Mouse (Mus musculus) midbrain, postnatal 0 days (tissue): ENCODE results near the gene Nell2. TPM values are rescaled to one million over a fixed set of nuclear protein-coding genes. Genes with fewer than 3 reads are reported as not detected.

Experiments
- ATAC-seq: fragments of 200-750 bp; cut with Nextera tagmentation; 2 replicates; pipeline ENCODE4 v1.8.0; 2017; ENCODE audit warnings: moderate number of reproducible peaks, mild to moderate bottlenecking, moderate TSS enrichment, moderate library complexity; ENCODE audit not compliant: low FRiP score
- DNase-seq: peaks from one replicate; pipeline ENCODE4 v3.0.0-alpha.2; 2015; ENCODE audit warnings: low spot score
- H3K27ac ChIP-seq: fragments of 300-500 bp; sonication (generic); 2 replicates; pipeline ENCODE4 v1.5.1; 2014; ENCODE audit warnings: low read depth, mild to moderate bottlenecking, low read length, mixed read lengths
- H3K27me3 ChIP-seq: fragments of 300-500 bp; sonication (generic); 2 replicates; pipeline ENCODE4 v1.6.1; 2014; ENCODE audit warnings: low read length, control low read depth, mixed read lengths; ENCODE audit not compliant: insufficient read depth
- H3K36me3 ChIP-seq: fragments of 300-500 bp; sonication (generic); 2 replicates; pipeline ENCODE4 v1.6.1; 2014; ENCODE audit warnings: low read length, control low read depth, mixed read lengths; ENCODE audit not compliant: insufficient read depth
- H3K4me1 ChIP-seq: fragments of 300-500 bp; sonication (generic); 2 replicates; pipeline ENCODE4 v1.6.1; 2014; ENCODE audit warnings: mild to moderate bottlenecking, control low read depth, antibody characterized with exemption, low read length, mixed read lengths; ENCODE audit not compliant: insufficient read depth
- H3K4me2 ChIP-seq: fragments of 300-500 bp; sonication (generic); 2 replicates; pipeline ENCODE4 v1.6.1; 2014; ENCODE audit warnings: low read depth, mild to moderate bottlenecking, low read length, mixed read lengths; ENCODE audit not compliant: poor library complexity, severe bottlenecking
- H3K4me3 ChIP-seq: fragments of 300-500 bp; sonication (generic); 2 replicates; pipeline ENCODE4 v1.5.1; 2014; ENCODE audit warnings: low read depth, mild to moderate bottlenecking, low read length, moderate library complexity
- H3K9ac ChIP-seq: fragments of 300-500 bp; sonication (generic); replicated peaks from 2 replicates; pipeline ENCODE4 v1.6.1; 2014; ENCODE audit warnings: mild to moderate bottlenecking, low read length, moderate library complexity, mixed read lengths; ENCODE audit not compliant: poor library complexity, severe bottlenecking
- H3K9me3 ChIP-seq: fragments of 300-500 bp; sonication (generic); 2 replicates; pipeline ENCODE4 v1.6.1; 2016; ENCODE audit warnings: low read length, control low read depth
- CTCF ChIP-seq: IDR thresholded peaks from 2 replicates; pipeline ENCODE4 v1.5.1; 2016; ENCODE audit warnings: antibody characterized with exemption, mild to moderate bottlenecking
- WGBS: fragments of 180-500 bp; shearing (Covaris S2); extraction: QIAGEN DNeasy Blood & Tissue Kit; methylation state at CpG from one replicate; pipeline ENCODE4 v1.1.7; 2014; 5-methylcytosine and 5-hydroxymethylcytosine counted together
- polyA plus RNA-seq: library from polyadenylated mRNA; unstranded; fragments of >200 nt; fragmentation: Nextera tagmentation; extraction: Ambion mirVana; gene quantifications from 2 replicates; pipeline ENCODE4 v1.2.1, GENCODE M21; 2015
- total RNA-seq: library from RNA; depleted of rRNA; stranded (reverse); fragments of >200 nt; gene quantifications from 2 replicates; pipeline ENCODE4 v1.2.3, GENCODE M21; 2014

Nell2 gene
- total and polyA plus RNA-seq, 2 experiments from 2014 or later = 181 to 199 TPM

DNA sequence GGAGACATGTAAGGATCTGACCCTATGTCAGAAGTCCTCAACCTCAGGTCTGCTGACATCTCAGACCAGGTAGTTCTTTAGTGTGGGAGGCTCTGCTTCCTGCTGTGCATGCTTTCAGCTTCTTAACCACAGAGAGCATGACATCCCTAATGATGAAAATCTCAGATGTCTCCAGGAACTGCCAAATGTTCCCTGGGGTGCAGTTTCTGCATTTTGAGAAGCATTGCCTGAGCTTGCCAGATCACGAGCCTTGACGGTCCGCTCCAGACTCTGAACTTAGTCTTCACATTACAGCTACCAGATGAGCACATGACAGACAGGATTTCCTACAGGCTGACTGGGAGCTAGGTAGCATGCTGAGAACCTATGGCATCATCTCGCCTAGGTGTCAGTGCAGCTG is 39.2 kb downstream of the Nell2 start:
- Histone ChIP-seq H3K4me2 (no peak overlapping the region), H3K4me3 (no peak overlapping the region), H3K9me3 (no peaks in the 10 kb centered on the region), H3K27me3 (no peaks in the 10 kb centered on the region), H3K4me1 (no peaks in the 10 kb centered on the region), H3K9ac (no peak overlapping the region), H3K36me3 (no peaks in the 10 kb centered on the region; the same call in 1 of the 2 replicates), H3K27ac (no peak overlapping the region)
- no peak for TF ChIP-seq CTCF
- no peak for ATAC-seq
- WGBS = 57% methylated on average over 4 of the region's 4 CpGs
- DNase-seq = peak; percentile 20

DNA sequence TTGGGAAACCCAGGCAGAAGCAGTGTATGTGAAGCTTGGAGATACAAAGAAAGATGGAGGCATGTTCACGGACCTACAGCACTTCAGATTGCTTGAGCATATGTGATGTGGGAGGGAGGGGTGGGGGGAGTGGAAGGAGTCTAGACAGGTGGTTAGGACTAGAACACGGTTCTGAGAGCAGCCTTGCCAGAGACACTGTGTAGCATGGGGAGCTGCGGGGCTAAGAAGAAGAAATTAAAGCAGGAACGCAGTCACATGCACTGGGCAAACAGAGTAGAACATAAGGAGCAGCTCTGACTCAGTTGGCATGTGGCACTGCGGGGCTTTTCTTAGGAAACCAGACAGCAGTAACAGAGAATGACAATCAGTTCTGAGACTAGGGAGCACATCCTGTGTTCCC is 40.4 kb downstream of the Nell2 start:
- no peak overlapping the region for H3K9ac ChIP-seq
- no peak overlapping the region for H3K4me3 ChIP-seq
- DNase-seq = no peak
- no peak overlapping the region for H3K4me2 ChIP-seq
- ATAC-seq = no peak
- H3K9me3 ChIP-seq = no peaks in the 10 kb centered on the region
- no peaks in the 10 kb centered on the region; the same call in 1 of the 2 replicates for H3K36me3 ChIP-seq
- no peak overlapping the region for H3K27ac ChIP-seq
- H3K4me1 ChIP-seq = no peaks in the 10 kb centered on the region
- WGBS = 86% methylated on average over 5 of the region's 5 CpGs
- TF ChIP-seq CTCF = no peak
- no peaks in the 10 kb centered on the region for H3K27me3 ChIP-seq

DNA sequence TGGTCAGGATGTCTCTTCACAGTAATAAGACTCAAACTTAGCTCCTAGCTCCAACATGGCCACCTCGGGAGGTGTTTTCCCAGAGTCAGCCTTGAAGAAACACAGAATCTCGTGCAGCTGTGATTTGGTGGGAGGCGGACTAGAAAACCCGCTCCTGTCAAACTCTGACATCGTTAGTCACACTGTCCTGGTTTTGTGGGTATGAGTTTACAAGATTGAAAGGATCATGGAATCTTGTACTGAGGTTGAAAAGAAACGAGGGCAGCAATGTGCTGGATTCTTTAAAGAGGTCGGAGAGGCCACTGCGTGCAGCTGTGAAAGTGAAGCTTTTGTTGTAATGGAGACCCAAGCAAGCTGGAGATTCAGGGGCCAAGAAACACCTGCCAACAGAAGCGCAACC is 46.4 kb downstream of the Nell2 start:
- Histone ChIP-seq H3K27me3 (no peaks in the 10 kb centered on the region), H3K4me2 (no peak overlapping the region), H3K4me3 (no peak overlapping the region), H3K9me3 (no peaks in the 10 kb centered on the region), H3K27ac (no peak overlapping the region), H3K4me1 (no peaks in the 10 kb centered on the region), H3K9ac (no peak overlapping the region), H3K36me3 (no peaks in the 10 kb centered on the region)
- WGBS = 68% methylated on average over 9 of the region's 9 CpGs
- no peak for ATAC-seq
- no peak for DNase-seq
- no peak for TF ChIP-seq CTCF

DNA sequence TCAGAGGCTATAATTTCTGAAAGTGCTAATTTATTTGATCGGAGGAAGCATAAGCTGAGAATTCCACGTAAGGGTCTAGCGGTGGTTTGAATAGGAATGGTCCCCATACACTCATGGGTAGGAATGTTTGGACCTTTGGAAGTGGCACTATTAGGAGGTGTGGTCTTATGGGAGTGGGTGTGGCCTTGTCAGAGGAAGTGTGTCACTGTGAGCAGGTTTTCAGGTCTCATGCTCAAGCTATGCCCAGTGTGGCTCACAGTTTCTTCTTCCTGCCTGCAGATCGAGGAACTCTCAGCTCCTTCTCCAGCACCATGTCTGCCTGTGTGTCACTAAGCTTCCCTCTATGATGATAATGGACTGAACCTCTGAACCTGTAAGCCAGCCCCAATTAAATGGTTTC is 46.8 kb downstream of the Nell2 start:
- Histone ChIP-seq H3K9ac (no peak overlapping the region), H3K27ac (no peak overlapping the region), H3K9me3 (no peaks in the 10 kb centered on the region), H3K27me3 (no peaks in the 10 kb centered on the region), H3K4me3 (no peak overlapping the region), H3K36me3 (no peaks in the 10 kb centered on the region), H3K4me1 (no peaks in the 10 kb centered on the region), H3K4me2 (no peak overlapping the region)
- 86% methylated on average over 4 of the region's 4 CpGs for WGBS
- ATAC-seq (no peak), DNase-seq (no peak)
- no peak for TF ChIP-seq CTCF

DNA sequence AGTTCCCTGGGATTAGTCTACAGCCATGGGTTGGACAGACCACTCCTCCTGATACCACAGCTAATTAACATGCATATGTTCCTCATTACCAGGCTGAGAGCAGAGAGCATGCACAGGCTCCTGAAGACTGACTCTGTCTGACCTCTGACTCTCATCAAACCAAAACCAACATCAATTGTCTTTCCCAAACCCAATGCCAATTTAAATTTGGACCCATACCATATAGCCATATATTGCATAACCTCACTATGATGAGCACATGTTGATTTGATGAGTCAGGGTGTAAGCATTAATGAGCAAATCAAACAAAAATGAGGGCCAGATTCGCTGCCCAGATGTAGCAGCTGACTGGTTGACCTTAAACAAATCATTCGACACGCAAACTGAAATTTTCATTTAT is 51.9 kb downstream of the Nell2 start:
- no peak for ATAC-seq
- Histone ChIP-seq H3K9me3 (no peaks in the 10 kb centered on the region), H3K4me1 (no peaks in the 10 kb centered on the region), H3K4me2 (no peak overlapping the region), H3K4me3 (no peak overlapping the region), H3K27ac (no peak overlapping the region), H3K27me3 (no peaks in the 10 kb centered on the region), H3K9ac (no peak overlapping the region), H3K36me3 (0 out of 2 replicates have a peak, but pooled peaks cover 3% of the 10 kb centered on the region)
- TF ChIP-seq CTCF = no peak
- DNase-seq = no peak
- WGBS = 94% methylated on average over 3 of the region's 3 CpGs

DNA sequence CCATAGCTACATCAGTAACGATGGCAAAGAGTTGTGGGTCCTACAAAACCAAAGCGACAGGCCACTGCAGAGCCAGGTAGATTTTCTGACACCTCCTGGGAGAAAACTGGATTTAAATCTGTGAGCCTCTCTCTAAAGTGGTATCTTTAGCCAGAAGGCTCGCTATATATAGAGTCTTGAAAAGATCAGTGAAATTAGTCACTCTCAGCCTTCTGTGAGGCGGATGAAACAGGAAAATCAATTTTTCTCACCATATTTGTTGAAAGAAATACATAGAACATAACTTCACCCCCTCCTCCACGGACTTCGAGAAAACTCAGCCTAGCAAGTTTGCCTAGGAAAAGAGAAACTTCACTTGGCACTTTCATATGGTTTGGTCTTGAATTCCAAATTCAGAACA is 54.4 kb downstream of the Nell2 start:
- no peaks in the 10 kb centered on the region for H3K9me3 ChIP-seq
- no peak overlapping the region for H3K9ac ChIP-seq
- WGBS = 77% methylated on average over 6 of the region's 6 CpGs
- H3K36me3 ChIP-seq = 0 out of 2 replicates have a peak, but pooled peaks cover 3% of the 10 kb centered on the region
- DNase-seq (no peak), ATAC-seq (no peak)
- H3K4me1 ChIP-seq = no peaks in the 10 kb centered on the region
- TF ChIP-seq CTCF = no peak
- no peak overlapping the region for H3K4me3 ChIP-seq
- H3K27me3 ChIP-seq = no peaks in the 10 kb centered on the region
- H3K4me2 ChIP-seq = no peak overlapping the region
- H3K27ac ChIP-seq = no peak overlapping the region
